Mouse (Mus musculus) MEL (cell line): Measurements from ENCODE around the gene Ubash3b.

Experiments used
- CTCF ChIP-seq, 3 experiments: IDR thresholded peaks in 2 of 3; conservative IDR thresholded peaks in 1 of 3; 2 replicates each; pipeline ENCODE4 v1.5.1; 2011 to 2012; ENCODE audit warnings: low read length in 3 of 3, low read depth in 2 of 3, mild to moderate bottlenecking in 2 of 3, improper control_type of control experiment in 1 of 3, inconsistent platforms in 1 of 3, mixed read lengths in 1 of 3, moderate library complexity in 1 of 3; ENCODE audit not compliant: control insufficient read depth in 1 of 3, insufficient read depth in 1 of 3, poor library complexity in 1 of 3, severe bottlenecking in 1 of 3
- EP300 ChIP-seq, 2 experiments: IDR thresholded peaks; 2 replicates each; pipeline ENCODE4 v1.6.1; 2011; ENCODE audit warnings: improper control_type of control experiment in 2 of 2, low read length in 2 of 2, low read depth in 1 of 2, mild to moderate bottlenecking in 1 of 2
- ETS1 ChIP-seq: IDR thresholded peaks from 2 replicates; pipeline ENCODE4 v1.6.1; 2012; ENCODE audit warnings: low read depth, mild to moderate bottlenecking, inconsistent platforms, low read length, improper control_type of control experiment, moderate library complexity
- HCFC1 ChIP-seq: IDR thresholded peaks from 2 replicates; pipeline ENCODE4 v1.6.1; 2012; ENCODE audit warnings: low read depth, mild to moderate bottlenecking, inconsistent platforms, low read length, improper control_type of control experiment, moderate library complexity
- MAFK ChIP-seq: IDR thresholded peaks from 2 replicates; pipeline ENCODE4 v1.6.1; 2011; ENCODE audit warnings: low read depth, mild to moderate bottlenecking, low read length, improper control_type of control experiment, borderline replicate concordance
- MYC ChIP-seq: IDR thresholded peaks from 2 replicates; pipeline ENCODE4 v1.6.1; 2011; ENCODE audit warnings: low read depth, mild to moderate bottlenecking, low read length, improper control_type of control experiment, moderate library complexity
- NELFE ChIP-seq: IDR thresholded peaks from 2 replicates; pipeline ENCODE4 v1.6.1; 2011; ENCODE audit warnings: low read depth, low read length, improper control_type of control experiment
- POLR2A ChIP-seq, 2 experiments: IDR thresholded peaks; 2 replicates each; pipeline ENCODE4 v1.6.1; 2011 to 2012; ENCODE audit warnings: low read length in 2 of 2, mild to moderate bottlenecking in 2 of 2, control low read depth in 1 of 2, improper control_type of control experiment in 1 of 2, low read depth in 1 of 2, moderate library complexity in 1 of 2; ENCODE audit not compliant: control insufficient read depth in 1 of 2, insufficient read depth in 1 of 2, poor library complexity in 1 of 2
- RCOR1 ChIP-seq: IDR thresholded peaks from 2 replicates; pipeline ENCODE4 v1.6.1; 2012; ENCODE audit warnings: low read depth, mild to moderate bottlenecking, inconsistent platforms, low read length, improper control_type of control experiment
- SMC3 ChIP-seq: IDR thresholded peaks from 2 replicates; pipeline ENCODE4 v1.6.1; 2011; ENCODE audit warnings: low read depth, low read length, improper control_type of control experiment
- TAL1 ChIP-seq: IDR thresholded peaks from 2 replicates; pipeline ENCODE4 v1.6.1; 2012; ENCODE audit warnings: mild to moderate bottlenecking, inconsistent platforms, low read length, moderate library complexity, mixed read lengths

GRCm38 (mm10) chr9:41014512-41014911 is 147.0 kb downstream of the Ubash3b start:
- TF ChIP-seq HCFC1: no peak
- no peak for TF ChIP-seq MAFK
- no peak for TF ChIP-seq EP300 (IDR thresholded peaks at IDR 0.05; ENCODE audit: low read depth in 1 of 2, low read length in 2 of 2)
- TF ChIP-seq POLR2A (IDR thresholded peaks at IDR 0.05; ENCODE audit: control insufficient read depth in 1 of 2, insufficient read depth in 1 of 2, low read depth in 1 of 2, low read length in 2 of 2, poor library complexity in 1 of 2): no peak
- TF ChIP-seq ETS1: no peak
- no peak for TF ChIP-seq CTCF (IDR thresholded peaks at IDR 0.05 in 2 of 3, conservative IDR thresholded peaks at IDR 0.05 in 1 of 3; ENCODE audit: control insufficient read depth in 1 of 3, insufficient read depth in 1 of 3, low read depth in 2 of 3, low read length in 3 of 3, poor library complexity in 1 of 3, severe bottlenecking in 1 of 3)
- no peak for TF ChIP-seq RCOR1
- no peak for TF ChIP-seq SMC3
- no peak for TF ChIP-seq NELFE
- no peak for TF ChIP-seq TAL1
- TF ChIP-seq MYC: no peak
